Mouse (Mus musculus): ENCODE data around the gene Olfr412. TPM values are rescaled to one million over a fixed set of nuclear protein-coding genes. Genes with fewer than 3 reads are reported as not detected.

Gene Olfr412
- total and polyA plus RNA-seq, 3 experiments = not detected

- H3K79me2 ChIP-seq (replicated peaks; ENCODE audit: control insufficient read depth, extremely low read depth, insufficient read depth, poor library complexity, severe bottlenecking) = no peaks in the 10 kb centered on the region
- dilution Hi-C loops (cut with MboI; ENCODE audit: extremely low pct_ligation_motif_present, extremely low pct_unique_long_range_greater_than_20kb, low sequenced_read_pairs) = no loop called here
- no peaks in the 10 kb centered on the region for H3K4me1 ChIP-seq (ENCODE audit: control insufficient read depth in 1 of 2, insufficient read depth in 2 of 2)
- no peak for TF ChIP-seq KAT2A (IDR thresholded peaks at IDR 0.05; ENCODE audit: insufficient replicate concordance, low read length)
- no peak for TF ChIP-seq NRF1 (IDR thresholded peaks at IDR 0.05; ENCODE audit: low read depth, low read length)
- no peak for TF ChIP-seq ETS1 (conservative IDR thresholded peaks at IDR 0.05; ENCODE audit: low read depth, low read length)
- TF ChIP-seq RAD21 (IDR thresholded peaks at IDR 0.05; ENCODE audit: low read depth, low read length) = no peak
- TF ChIP-seq NELFE (IDR thresholded peaks at IDR 0.05; ENCODE audit: low read depth, low read length) = no peak
- no peak for TF ChIP-seq POLR2AphosphoS2 (IDR thresholded peaks at IDR 0.05; ENCODE audit: low read depth, low read length)
- peaks cover 92 to 100% of the 10 kb centered on the region in 2 experiments for H3K36me3 ChIP-seq (replicated peaks in 1 of 2; ENCODE audit: control insufficient read depth in 1 of 2, insufficient read depth in 1 of 2, low read length in 1 of 2)
- no peaks in the 10 kb centered on the region for H3K27me3 ChIP-seq (replicated peaks)
- H3K4me3 ChIP-seq (replicated peaks in 1 of 3; ENCODE audit: low read depth in 2 of 3, low read length in 2 of 3, poor library complexity in 1 of 3) = no peak overlapping the region
- DNase-seq (ENCODE audit: extremely low read depth) = no peak
- H3K27ac ChIP-seq (ENCODE audit: insufficient read depth, low read depth) = no peak overlapping the region
- H3K9ac ChIP-seq (ENCODE audit: insufficient read depth, low read depth) = no peak overlapping the region
- H3K4me2 ChIP-seq (ENCODE audit: insufficient read depth, low read depth, poor library complexity, severe bottlenecking) = no peak overlapping the region
- in situ Hi-C loops (cut with MboI; ENCODE audit: low pct_ligation_motif_present, low pct_unique_long_range_greater_than_20kb, low sequenced_read_pairs) = no loop called here
- H3K9me3 ChIP-seq (replicated peaks; ENCODE audit: low read length) = no peaks in the 10 kb centered on the region
Observed at GRCm38 (mm10) chr11:74412462-74412861, 50.6 kb downstream of the Olfr412 start.

GRCm38 (mm10) chr11:74413449-74413972 is 51.6 kb downstream of the Olfr412 start:
- Histone ChIP-seq H3K79me2 (replicated peaks; ENCODE audit: control insufficient read depth, extremely low read depth, insufficient read depth, poor library complexity, severe bottlenecking) (no peaks in the 10 kb centered on the region; the same call in 1 of the 2 replicates), H3K4me2 (ENCODE audit: insufficient read depth, low read depth, poor library complexity, severe bottlenecking) (no peak overlapping the region), H3K36me3 (replicated peaks in 1 of 2; ENCODE audit: control insufficient read depth in 1 of 2, insufficient read depth in 1 of 2, low read length in 1 of 2) (peaks cover 91 to 100% of the 10 kb centered on the region in 2 experiments), H3K9me3 (replicated peaks; ENCODE audit: low read length) (no peaks in the 10 kb centered on the region), H3K27me3 (replicated peaks) (no peaks in the 10 kb centered on the region), H3K9ac (ENCODE audit: insufficient read depth, low read depth) (no peak overlapping the region), H3K4me3 (replicated peaks in 1 of 3; ENCODE audit: low read depth in 2 of 3, low read length in 2 of 3, poor library complexity in 1 of 3) (no peak overlapping the region), H3K27ac (ENCODE audit: insufficient read depth, low read depth) (no peak overlapping the region), H3K4me1 (ENCODE audit: control insufficient read depth in 1 of 2, insufficient read depth in 2 of 2) (no peaks in the 10 kb centered on the region)
- dilution Hi-C loops (cut with MboI; ENCODE audit: extremely low pct_ligation_motif_present, extremely low pct_unique_long_range_greater_than_20kb, low sequenced_read_pairs) = no loop called here
- no peak for DNase-seq (ENCODE audit: extremely low read depth)
- in situ Hi-C loops (cut with MboI; ENCODE audit: low pct_ligation_motif_present, low pct_unique_long_range_greater_than_20kb, low sequenced_read_pairs) = no loop called here
- TF ChIP-seq SMC3 (IDR thresholded peaks at IDR 0.05; ENCODE audit: low read depth, low read length) (no peak), CTCF (conservative IDR thresholded peaks at IDR 0.05 in 1 of 2, IDR thresholded peaks at IDR 0.05 in 1 of 2; ENCODE audit: low read depth in 2 of 2, low read length in 2 of 2) (no peak), MYC (IDR thresholded peaks at IDR 0.05; ENCODE audit: low read depth, low read length) (no peak), POLR2A (IDR thresholded peaks at IDR 0.05; ENCODE audit: low read depth, low read length) (no peak), POLR2AphosphoS2 (IDR thresholded peaks at IDR 0.05; ENCODE audit: low read depth, low read length) (no peak), MAZ (IDR thresholded peaks at IDR 0.05; ENCODE audit: low read depth, low read length) (no peak), JUN (IDR thresholded peaks at IDR 0.05; ENCODE audit: insufficient read depth, low read depth, low read length) (no peak)

- Histone ChIP-seq H3K27me3 (replicated peaks) (no peaks in the 10 kb centered on the region), H3K27ac (ENCODE audit: insufficient read depth, low read depth) (no peak overlapping the region), H3K9me3 (replicated peaks; ENCODE audit: low read length) (no peaks in the 10 kb centered on the region), H3K4me2 (ENCODE audit: insufficient read depth, low read depth, poor library complexity, severe bottlenecking) (no peak overlapping the region), H3K4me3 (replicated peaks in 1 of 3; ENCODE audit: low read depth in 2 of 3, low read length in 2 of 3, poor library complexity in 1 of 3) (no peak overlapping the region), H3K9ac (ENCODE audit: insufficient read depth, low read depth) (no peak overlapping the region), H3K36me3 (replicated peaks in 1 of 2; ENCODE audit: control insufficient read depth in 1 of 2, insufficient read depth in 1 of 2, low read length in 1 of 2) (peaks cover 85 to 98% of the 10 kb centered on the region in 2 experiments), H3K4me1 (ENCODE audit: control insufficient read depth in 1 of 2, insufficient read depth in 2 of 2) (no peaks in the 10 kb centered on the region), H3K79me2 (replicated peaks; ENCODE audit: control insufficient read depth, extremely low read depth, insufficient read depth, poor library complexity, severe bottlenecking) (no peaks in the 10 kb centered on the region; the same call in 1 of the 2 replicates)
- dilution Hi-C loops (cut with MboI; ENCODE audit: extremely low pct_ligation_motif_present, extremely low pct_unique_long_range_greater_than_20kb, low sequenced_read_pairs) (no loop called here), in situ Hi-C loops (cut with MboI; ENCODE audit: low pct_ligation_motif_present, low pct_unique_long_range_greater_than_20kb, low sequenced_read_pairs) (no loop called here)
- TF ChIP-seq ZNF384 (IDR thresholded peaks at IDR 0.05; ENCODE audit: low read depth, low read length) (no peak), ZC3H11A (IDR thresholded peaks at IDR 0.05; ENCODE audit: low read depth, low read length) (no peak), TBP (conservative IDR thresholded peaks at IDR 0.05; ENCODE audit: low read depth, low read length) (no peak), CHD2 (IDR thresholded peaks at IDR 0.05; ENCODE audit: low read length) (no peak), USF2 (conservative IDR thresholded peaks at IDR 0.05; ENCODE audit: low read depth, low read length) (no peak), SIN3A (IDR thresholded peaks at IDR 0.05; ENCODE audit: low read length) (no peak), E2F4 (IDR thresholded peaks at IDR 0.05; ENCODE audit: insufficient replicate concordance, low read depth, low read length) (no peak), HCFC1 (IDR thresholded peaks at IDR 0.05; ENCODE audit: low read depth, low read length) (no peak), ELF1 (IDR thresholded peaks at IDR 0.05; ENCODE audit: low read depth, low read length) (no peak), EP300 (IDR thresholded peaks at IDR 0.05; ENCODE audit: low read length) (no peak), ETS1 (conservative IDR thresholded peaks at IDR 0.05; ENCODE audit: low read depth, low read length) (no peak), RAD21 (IDR thresholded peaks at IDR 0.05; ENCODE audit: low read depth, low read length) (no peak), MAX (IDR thresholded peaks at IDR 0.05; ENCODE audit: low read length) (no peak), POLR2AphosphoS2 (IDR thresholded peaks at IDR 0.05; ENCODE audit: low read depth, low read length) (no peak), NELFE (IDR thresholded peaks at IDR 0.05; ENCODE audit: low read depth, low read length) (no peak), UBTF (IDR thresholded peaks at IDR 0.05; ENCODE audit: low read depth, low read length) (no peak), MEF2A (IDR thresholded peaks at IDR 0.05; ENCODE audit: borderline replicate concordance, low read depth, low read length) (no peak)
- no peak for DNase-seq (ENCODE audit: extremely low read depth)
Observed at GRCm38 (mm10) chr11:74414112-74414511, 52.2 kb downstream of the Olfr412 start.

Data from CH12.LX (cell line).